Mouse (Mus musculus) C2C12 (cell line): ENCODE measurements at regions not wholly inside any gene's neighbourhood (a gene's known extent, or its start where the extent isn't known, plus 50 kb on each side); places are given as distances from the start of the nearest gene placed in this dataset.

Source experiments
- CEBPB ChIP-seq: IDR thresholded peaks from one replicate; pipeline ENCODE4 v1.6.1; 2011; ENCODE audit warnings: low read depth, mild to moderate bottlenecking, control low read depth, moderate library complexity
- CTCF ChIP-seq: IDR thresholded peaks from one replicate; pipeline ENCODE4 v1.5.1; 2011; ENCODE audit not compliant: control insufficient read depth, insufficient read depth, insufficient read length
- MAX ChIP-seq: IDR thresholded peaks from one replicate; pipeline ENCODE4 v1.6.1; 2011; ENCODE audit warnings: mild to moderate bottlenecking, control low read depth
- MYOD1 ChIP-seq: IDR thresholded peaks from one replicate; pipeline ENCODE4 v1.6.1; 2011; ENCODE audit warnings: low read depth; ENCODE audit not compliant: control insufficient read depth, insufficient read length
- USF1 ChIP-seq: IDR thresholded peaks from one replicate; pipeline ENCODE4 v1.6.1; 2011; ENCODE audit warnings: low read depth, mild to moderate bottlenecking, control low read depth, moderate library complexity

- TF ChIP-seq CTCF: no peak
- no peak for TF ChIP-seq MYOD1
- no peak for TF ChIP-seq CEBPB
- TF ChIP-seq MAX: no peak
- no peak for TF ChIP-seq USF1
Observed at GRCm38 (mm10) chr14:60526832-60527231, 107.0 kb upstream of the Spata13 start.
